Mouse (Mus musculus): ENCODE data around the gene Taok3.
"Not testable (repeated sequence)": the region's sequence is repeated elsewhere in the genome, so short reads cannot be mapped to it uniquely, and the experiment has no call there.

Gene Taok3

GRCm38 (mm10) chr5:117293776-117294175 is 173.8 kb downstream of the Taok3 start:
- not testable (repeated sequence) for DNase-seq (ENCODE audit: low read depth, low spot score)

DNA sequence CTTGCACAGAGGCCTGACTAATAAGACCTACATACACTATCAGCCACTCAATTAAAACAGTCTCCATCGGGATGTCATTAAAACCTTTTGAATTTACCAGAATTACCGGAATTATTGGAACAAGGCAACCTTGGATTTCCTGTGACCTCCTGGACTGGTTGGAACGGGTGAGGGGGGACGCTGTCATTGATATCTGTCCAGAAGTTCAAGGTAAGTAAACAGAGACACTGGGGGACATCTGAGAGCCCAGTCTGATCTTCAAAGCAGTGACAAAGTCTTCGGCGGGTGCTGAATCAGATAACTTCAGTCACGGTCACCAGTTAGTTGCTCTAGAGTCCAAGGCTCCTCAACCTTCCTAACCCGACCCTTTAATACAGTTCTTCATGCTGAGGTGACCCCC is 175.1 kb downstream of the Taok3 start:
- no peak for DNase-seq (ENCODE audit: low read depth, low spot score)

DNA sequence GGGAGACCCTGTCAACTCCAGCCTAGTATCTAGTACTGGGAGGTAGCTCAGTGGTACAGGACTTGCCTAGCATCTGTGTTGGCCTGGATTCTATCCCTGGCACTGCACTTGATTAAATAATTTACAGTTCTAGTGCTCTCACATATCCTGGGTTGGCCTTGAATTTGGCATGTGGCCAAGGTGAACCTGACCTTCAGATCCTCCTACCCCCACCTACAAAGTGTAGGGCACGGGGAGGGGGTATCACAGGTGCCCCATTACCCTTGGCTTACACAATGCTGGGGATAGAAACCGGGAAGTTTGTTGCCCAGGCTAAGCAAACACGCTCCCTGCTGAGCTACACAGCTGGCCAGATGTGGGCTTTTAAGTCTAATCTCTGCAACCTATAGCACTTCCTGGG is 183.0 kb downstream of the Taok3 start:
- DNase-seq (ENCODE audit: low read depth, low spot score) = no peak

GRCm38 (mm10) chr5:117303691-117304579 is 184.0 kb downstream of the Taok3 start:
- no peak for DNase-seq (ENCODE audit: low read depth, low spot score)

GRCm38 (mm10) chr5:117304947-117305346 is 185.0 kb downstream of the Taok3 start:
- no peak for DNase-seq (ENCODE audit: low read depth, low spot score)

- DNase-seq (ENCODE audit: low read depth, low spot score) = no peak
These were observed 185.8 kb downstream of the Taok3 start for GRCm38 (mm10) chr5:117305754-117306153.

- DNase-seq (ENCODE audit: low read depth, low spot score) = no peak
These were observed 186.9 kb downstream of the Taok3 start for GRCm38 (mm10) chr5:117306826-117307225.

DNA sequence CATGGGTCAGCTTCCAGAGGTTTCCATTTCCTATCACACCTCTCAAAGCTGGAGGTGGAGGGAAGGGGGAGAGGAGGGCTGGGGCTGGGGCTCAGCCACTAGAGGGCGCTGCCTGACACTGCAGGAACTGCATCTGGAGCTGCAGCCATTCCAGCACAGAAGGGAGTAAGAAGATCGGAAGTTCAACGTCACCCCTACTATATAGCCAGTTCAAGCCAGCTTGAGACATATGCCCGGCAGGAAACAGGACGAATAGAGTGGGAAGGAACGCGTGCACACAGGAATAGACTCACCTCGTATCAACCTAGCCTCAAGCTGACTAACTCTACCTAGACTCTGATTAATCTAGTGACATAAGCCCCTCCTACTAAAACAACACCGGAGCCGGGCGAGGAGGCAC is 187.8 kb downstream of the Taok3 start:
- no peak for DNase-seq (ENCODE audit: low read depth, low spot score)

DNA sequence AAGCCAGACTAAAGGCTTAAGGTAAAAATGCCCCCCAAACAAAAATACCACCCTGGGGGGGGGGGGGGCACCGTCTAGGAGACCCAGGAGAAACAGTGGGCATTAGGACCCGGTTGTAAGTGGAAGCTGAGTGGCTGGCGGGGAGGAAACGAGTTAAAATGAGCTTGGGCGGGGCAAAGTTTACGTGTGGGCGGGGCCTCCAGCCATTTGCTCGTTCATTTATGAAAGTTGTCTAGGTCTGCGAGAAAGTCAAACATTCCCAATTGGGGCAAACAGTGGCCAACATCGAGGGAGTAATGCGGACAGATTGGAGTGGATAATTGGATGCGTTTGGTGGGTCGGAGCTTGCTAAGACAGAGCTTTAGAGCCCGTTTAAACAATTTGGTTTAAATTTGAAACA is 193.5 kb downstream of the Taok3 start:
- no peak for DNase-seq (ENCODE audit: low read depth, low spot score)

DNA sequence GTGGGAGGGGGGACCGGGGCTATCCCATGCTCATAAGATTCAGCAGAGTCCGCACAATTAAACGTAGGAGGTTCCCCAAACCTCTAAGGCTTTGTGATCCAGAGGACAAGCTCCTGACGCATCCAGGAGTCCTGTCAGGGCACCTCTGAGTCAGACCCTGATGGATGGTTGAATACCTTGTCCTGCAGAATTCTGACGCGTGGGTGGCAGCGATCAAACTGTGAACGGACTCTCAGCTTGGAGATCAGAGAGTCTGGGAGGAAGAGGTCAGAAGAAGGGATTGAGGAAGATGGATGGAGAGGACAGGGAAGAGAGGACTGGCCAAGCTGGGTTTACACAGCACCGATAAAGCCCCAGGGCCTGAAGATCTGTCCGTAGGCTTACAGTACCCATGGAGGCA is 194.0 kb downstream of the Taok3 start:
- DNase-seq (ENCODE audit: low read depth, low spot score) = no peak

- no peak for DNase-seq (ENCODE audit: low read depth, low spot score)
These were observed 194.9 kb downstream of the Taok3 start for GRCm38 (mm10) chr5:117314587-117315428.

- no peak for DNase-seq (ENCODE audit: low read depth, low spot score)
These were observed 199.1 kb downstream of the Taok3 start, which contains the start of gene Vsig10 for GRCm38 (mm10) chr5:117318741-117319629. Vsig10 (plus strand) TSS chr5:117319083.

- no peak for DNase-seq (ENCODE audit: low read depth, low spot score)
These were observed 203.8 kb downstream of the Taok3 start for GRCm38 (mm10) chr5:117323751-117324150.
